Mouse (Mus musculus): ENCODE measurements around the gene Hist1h4h. TPM values are rescaled to one million over a fixed set of nuclear protein-coding genes. Genes with fewer than 3 reads are reported as not detected.

The Hist1h4h gene
- total and polyA plus RNA-seq, 3 experiments = 9.9 to 5,753 TPM; not detected in 1

- Histone ChIP-seq H3K79me2 (ENCODE audit: control insufficient read depth, insufficient read depth, low read length, poor library complexity) (no peaks in the 10 kb centered on the region), H3K9ac (ENCODE audit: control insufficient read depth, low read depth, low read length, poor library complexity, severe bottlenecking) (no peak overlapping the region), H3K27me3 (ENCODE audit: control insufficient read depth in 1 of 2, insufficient read depth in 2 of 2, low read length in 2 of 2) (peaks cover 0 to 3% of the 10 kb centered on the region in 2 experiments; a peak in 2 of 4 replicates), H3K36me3 (ENCODE audit: control insufficient read depth in 1 of 2, insufficient read depth in 2 of 2, low read length in 2 of 2) (peaks cover 0 to 13% of the 10 kb centered on the region in 2 experiments; a peak in 2 of 4 replicates), H3K4me3 (ENCODE audit: control insufficient read depth in 1 of 2, insufficient read depth in 1 of 2, low read depth in 2 of 2, low read length in 2 of 2) (no peak overlapping the region), H3K4me1 (ENCODE audit: control insufficient read depth in 1 of 2, insufficient read depth in 2 of 2, low read length in 2 of 2) (peaks cover 4 to 7% of the 10 kb centered on the region in 2 experiments), H3K9me3 (replicated peaks; ENCODE audit: insufficient read depth, low read length) (no peaks in the 10 kb centered on the region), H3K27ac (ENCODE audit: control insufficient read depth, low read depth, low read length) (no peak overlapping the region)
- DNase-seq (ENCODE audit: low read depth, low spot score) = peak; percentile 67
- TF ChIP-seq TAL1 (IDR thresholded peaks at IDR 0.05; ENCODE audit: low read length) (no peak), GATA1 (IDR thresholded peaks at IDR 0.05; ENCODE audit: low read depth, low read length) (peak; percentile 2; the same call in 1 of the 2 replicates), MEF2A (IDR thresholded peaks at IDR 0.05; ENCODE audit: extremely low read depth, insufficient replicate concordance, low read depth, low read length, poor library complexity, severe bottlenecking) (0 out of 2 replicates have a peak, but pooled peaks have one; percentile 6), RCOR1 (IDR thresholded peaks at IDR 0.05; ENCODE audit: low read depth, low read length) (peak; percentile 68; the same call in 1 of the 2 replicates)
Measured at GRCm38 (mm10) chr13:23490863-23491262, 40.0 kb upstream of the Hist1h4h start.

- Histone ChIP-seq H3K79me2 (ENCODE audit: control insufficient read depth, insufficient read depth, low read length, poor library complexity) (no peaks in the 10 kb centered on the region), H3K9me3 (replicated peaks; ENCODE audit: insufficient read depth, low read length) (no peaks in the 10 kb centered on the region), H3K9ac (ENCODE audit: control insufficient read depth, low read depth, low read length, poor library complexity, severe bottlenecking) (no peak overlapping the region), H3K27ac (ENCODE audit: control insufficient read depth, low read depth, low read length) (no peak overlapping the region), H3K27me3 (ENCODE audit: control insufficient read depth in 1 of 2, insufficient read depth in 2 of 2, low read length in 2 of 2) (peaks cover 0 to 3% of the 10 kb centered on the region in 2 experiments; a peak in 2 of 4 replicates), H3K36me3 (ENCODE audit: control insufficient read depth in 1 of 2, insufficient read depth in 2 of 2, low read length in 2 of 2) (peaks cover 0 to 13% of the 10 kb centered on the region in 2 experiments; a peak in 2 of 4 replicates), H3K4me1 (ENCODE audit: control insufficient read depth in 1 of 2, insufficient read depth in 2 of 2, low read length in 2 of 2) (peaks cover 4 to 7% of the 10 kb centered on the region in 2 experiments), H3K4me3 (ENCODE audit: control insufficient read depth in 1 of 2, insufficient read depth in 1 of 2, low read depth in 2 of 2, low read length in 2 of 2) (no peak overlapping the region)
- TF ChIP-seq POLR2AphosphoS2 (IDR thresholded peaks at IDR 0.05; ENCODE audit: low read length) (no peak), E2F4 (IDR thresholded peaks at IDR 0.05; ENCODE audit: borderline replicate concordance, low read depth, low read length) (no peak), BHLHE40 (IDR thresholded peaks at IDR 0.05; ENCODE audit: borderline replicate concordance, low read depth, low read length) (no peak), RCOR1 (IDR thresholded peaks at IDR 0.05; ENCODE audit: low read depth, low read length) (no peak), EP300 (IDR thresholded peaks at IDR 0.05; ENCODE audit: low read depth in 1 of 2, low read length in 2 of 2) (peak; percentile 40 to 42; a peak in 1 of 4 replicates), ZKSCAN1 (IDR thresholded peaks at IDR 0.05; ENCODE audit: low read depth, low read length) (no peak), UBTF (IDR thresholded peaks at IDR 0.05; ENCODE audit: borderline replicate concordance, insufficient read depth, low read depth, low read length) (no peak), CHD1 (IDR thresholded peaks at IDR 0.05; ENCODE audit: low read depth, low read length) (no peak), POLR2A (IDR thresholded peaks at IDR 0.05; ENCODE audit: control insufficient read depth in 1 of 2, insufficient read depth in 1 of 2, low read depth in 1 of 2, low read length in 2 of 2, poor library complexity in 1 of 2) (no peak), GATA1 (IDR thresholded peaks at IDR 0.05; ENCODE audit: low read depth, low read length) (peak; percentile 83), TCF12 (IDR thresholded peaks at IDR 0.05; ENCODE audit: low read depth, low read length) (peak; percentile 65)
- DNase-seq (ENCODE audit: low read depth, low spot score) = peak; percentile 26
Measured at GRCm38 (mm10) chr13:23491263-23491662, 39.6 kb upstream of the Hist1h4h start.
